Mouse (Mus musculus): ENCODE measurements around the gene Klhl5. TPM values are rescaled to one million over a fixed set of nuclear protein-coding genes. Genes with fewer than 3 reads are reported as not detected.

The Klhl5 gene
- total RNA-seq (2021), result 1 to 10 TPM; 5.4 to 7.3 TPM
- long read RNA-seq, experiment 1, partial matches to known transcripts, result 1 of 21 reads
- long read RNA-seq, experiment 1, other reads (novel, unspliced or antisense), result 20 of 21 reads
- long read RNA-seq, experiment 2, transcript Klhl5-204 (11 exons, 3,149 nt), result major isoform, 6 of 18 reads
- long read RNA-seq, experiment 2, partial matches to known transcripts, result 2 of 18 reads
- long read RNA-seq, experiment 2, other reads (novel, unspliced or antisense), result 10 of 18 reads

- intact Hi-C loops (cut with DNase I), result no loop called here
- peak; percentile 84 to 88 for DNase-seq
Measured at GRCm38 (mm10) chr5:65106876-65107772, at the start of gene Klhl5. Gene Klhl5, plus strand, starts transcription at chr5:65107539.

- intact Hi-C loops (cut with DNase I), result no loop called here
- DNase-seq, result no peak
Measured at GRCm38 (mm10) chr5:65057596-65057995, 49.7 kb upstream of the Klhl5 start.

GRCm38 (mm10) chr5:65059806-65060205, 47.5 kb upstream of the Klhl5 start:
- no peak for DNase-seq
- intact Hi-C loops (cut with DNase I), result no loop called here

GRCm38 (mm10) chr5:65062236-65062635, 45.1 kb upstream of the Klhl5 start:
- no peak for DNase-seq
- intact Hi-C loops (cut with DNase I), result no loop called here

- DNase-seq, result no peak
- intact Hi-C loops (cut with DNase I), result no loop called here
Measured at GRCm38 (mm10) chr5:65063266-65063665, 44.1 kb upstream of the Klhl5 start.

- no peak for DNase-seq
- intact Hi-C loops (cut with DNase I), result no loop called here
Measured at GRCm38 (mm10) chr5:65068166-65068565, 39.2 kb upstream of the Klhl5 start.

GRCm38 (mm10) chr5:65069872-65070271, 37.5 kb upstream of the Klhl5 start:
- no peak for DNase-seq
- intact Hi-C loops (cut with DNase I), result no loop called here

- DNase-seq, result no peak
- intact Hi-C loops (cut with DNase I), result no loop called here
Measured at GRCm38 (mm10) chr5:65071689-65072118, 35.6 kb upstream of the Klhl5 start.

- DNase-seq, result no peak
- intact Hi-C loops (cut with DNase I), result no loop called here
Measured at GRCm38 (mm10) chr5:65073247-65073646, 34.1 kb upstream of the Klhl5 start.

GRCm38 (mm10) chr5:65074693-65075092, 32.6 kb upstream of the Klhl5 start:
- intact Hi-C loops (cut with DNase I), result loop anchor here (5.0 kb wide), 1 partner anchor 138 kb away; no protein-coding TSS in a partner anchor
- DNase-seq, result peak in 1 of 2 experiments; percentile 13

- intact Hi-C loops (cut with DNase I), result loop anchor here (5.0 kb wide), 1 partner anchor 136 kb away; no protein-coding TSS in a partner anchor
- no peak for DNase-seq
Measured at GRCm38 (mm10) chr5:65076087-65076486, 31.3 kb upstream of the Klhl5 start.

- no peak for DNase-seq
- intact Hi-C loops (cut with DNase I), result loop anchor here (5.0 kb wide), 1 partner anchor 136 kb away; no protein-coding TSS in a partner anchor
Measured at GRCm38 (mm10) chr5:65076748-65077147, 30.6 kb upstream of the Klhl5 start.

- DNase-seq, result no peak
- intact Hi-C loops (cut with DNase I), result loop anchor here (5.0 kb wide), 1 partner anchor 134 kb away; no protein-coding TSS in a partner anchor
Measured at GRCm38 (mm10) chr5:65078081-65078480, 29.3 kb upstream of the Klhl5 start.

GRCm38 (mm10) chr5:65079881-65080280, 27.5 kb upstream of the Klhl5 start:
- no peak for DNase-seq

GRCm38 (mm10) chr5:65081836-65082235, 25.5 kb upstream of the Klhl5 start:
- DNase-seq, result no peak
- intact Hi-C loops (cut with DNase I), result no loop called here

More at GRCm38 (mm10) chr5:65079881-65080280, 27.5 kb upstream of the Klhl5 start:
- intact Hi-C loops (cut with DNase I), result loop anchor here (5.0 kb wide), 1 partner anchor 132 kb away; no protein-coding TSS in a partner anchor

- intact Hi-C loops (cut with DNase I), result loop anchor here (5.0 kb wide), 1 partner anchor 101 kb away; no protein-coding TSS in a partner anchor
- DNase-seq, result peak; percentile 34 to 75
Measured at GRCm38 (mm10) chr5:65086522-65086921, 20.8 kb upstream of the Klhl5 start.

- intact Hi-C loops (cut with DNase I), result loop anchor here (5.0 kb wide), 1 partner anchor 98 kb away; no protein-coding TSS in a partner anchor
Measured at GRCm38 (mm10) chr5:65089707-65090106, 17.6 kb upstream of the Klhl5 start.

GRCm38 (mm10) chr5:65091184-65091858, 16.0 kb upstream of the Klhl5 start:
- no peak for DNase-seq
- intact Hi-C loops (cut with DNase I), result no loop called here

More at GRCm38 (mm10) chr5:65089707-65090106, 17.6 kb upstream of the Klhl5 start:
- no peak for DNase-seq

GRCm38 (mm10) chr5:65091921-65092320, 15.4 kb upstream of the Klhl5 start, which contains the start of gene Tmem156:
Gene Tmem156, minus strand, starts transcription at chr5:65092132.
- DNase-seq, result no peak
- intact Hi-C loops (cut with DNase I), result no loop called here

GRCm38 (mm10) chr5:65093769-65094168, 13.6 kb upstream of the Klhl5 start:
- intact Hi-C loops (cut with DNase I), result no loop called here
- DNase-seq, result no peak

All from gastrocnemius, postnatal 36 days (tissue).